Mouse (Mus musculus) liver, embryonic 16.5 days (tissue): ENCODE results near the gene Dynlrb1. TPM values are rescaled to one million over a fixed set of nuclear protein-coding genes. Genes with fewer than 3 reads are reported as not detected.

Experiments
- ATAC-seq: fragments of 200-750 bp; cut with Nextera tagmentation; 2 replicates; pipeline ENCODE4 v1.8.0; 2017; ENCODE audit warnings: low read depth, mild to moderate bottlenecking, moderate number of reproducible peaks, moderate library complexity
- H3K27ac ChIP-seq: fragments of 300-500 bp; sonication (generic); 2 replicates; pipeline ENCODE4 v1.5.1; 2014; ENCODE audit warnings: mild to moderate bottlenecking, low read length
- H3K27me3 ChIP-seq: fragments of 300-500 bp; sonication (generic); 2 replicates; pipeline ENCODE4 v1.6.1; 2014; ENCODE audit warnings: low read depth, low read length, mixed read lengths; ENCODE audit not compliant: control insufficient read depth, insufficient read depth
- H3K36me3 ChIP-seq: fragments of 300-500 bp; sonication (generic); 2 replicates; pipeline ENCODE4 v1.6.1; 2014; ENCODE audit warnings: mild to moderate bottlenecking; ENCODE audit not compliant: control insufficient read depth, insufficient read depth
- H3K4me1 ChIP-seq: fragments of 300-500 bp; sonication (generic); 2 replicates; pipeline ENCODE4 v1.6.1; 2014; ENCODE audit warnings: low read depth, low read length, mixed read lengths; ENCODE audit not compliant: control insufficient read depth
- H3K4me2 ChIP-seq: fragments of 300-500 bp; sonication (generic); 2 replicates; pipeline ENCODE4 v1.6.1; 2014; ENCODE audit warnings: low read depth, low read length, mixed read lengths
- H3K4me3 ChIP-seq: fragments of 300-500 bp; sonication (generic); 2 replicates; pipeline ENCODE4 v1.5.1; 2014; ENCODE audit warnings: low read depth, mild to moderate bottlenecking, low read length
- H3K9ac ChIP-seq: fragments of 300-500 bp; sonication (generic); 2 replicates; pipeline ENCODE4 v1.6.1; 2014; ENCODE audit warnings: low read depth, low read length
- H3K9me3 ChIP-seq: fragments of 300-500 bp; sonication (generic); replicated peaks from 2 replicates; pipeline ENCODE4 v1.6.1; 2016; ENCODE audit warnings: low read length; ENCODE audit not compliant: control insufficient read depth
- WGBS: fragments of 180-500 bp; shearing (Covaris S2); extraction: QIAGEN DNeasy Blood & Tissue Kit; methylation state at CpG from one replicate; pipeline ENCODE4 v1.1.7; 2014; ENCODE audit not compliant: insufficient replicate concordance; 5-methylcytosine and 5-hydroxymethylcytosine counted together
- polyA plus RNA-seq: library from polyadenylated mRNA; unstranded; fragments of >200 nt; fragmentation: Nextera tagmentation; extraction: Ambion mirVana; gene quantifications from 2 replicates; pipeline ENCODE4 v1.2.1, GENCODE M21; 2015

Dynlrb1 gene
- polyA plus RNA-seq, 1 experiment from 2014 or later = 111 TPM

- Histone ChIP-seq H3K27ac (no peak overlapping the region), H3K4me2 (no peak overlapping the region), H3K9ac (no peak overlapping the region), H3K36me3 (peaks cover 2% of the 10 kb centered on the region; the same call in 1 of the 2 replicates), H3K27me3 (no peaks in the 10 kb centered on the region), H3K4me1 (no peaks in the 10 kb centered on the region), H3K4me3 (no peak overlapping the region), H3K9me3 (no peaks in the 10 kb centered on the region)
- 83% methylated on average over 8 of the region's 8 CpGs for WGBS
- no peak for ATAC-seq
Observed at GRCm38 (mm10) chr2:155290066-155290465, 53.7 kb downstream of the Dynlrb1 start.

GRCm38 (mm10) chr2:155293382-155293781, 57.0 kb downstream of the Dynlrb1 start:
- no peaks in the 10 kb centered on the region for H3K27me3 ChIP-seq
- H3K4me1 ChIP-seq = no peaks in the 10 kb centered on the region
- H3K4me3 ChIP-seq = no peak overlapping the region
- no peak overlapping the region for H3K9ac ChIP-seq
- peaks cover 6% of the 10 kb centered on the region for H3K36me3 ChIP-seq
- no peak overlapping the region for H3K4me2 ChIP-seq
- H3K27ac ChIP-seq = no peak overlapping the region
- ATAC-seq = no peak
- H3K9me3 ChIP-seq = no peaks in the 10 kb centered on the region
- WGBS = 79% methylated on average over 2 of the region's 2 CpGs

- no peak for ATAC-seq
- H3K4me2 ChIP-seq = no peak overlapping the region
- H3K27ac ChIP-seq = no peak overlapping the region
- no peaks in the 10 kb centered on the region for H3K9me3 ChIP-seq
- no peaks in the 10 kb centered on the region for H3K4me1 ChIP-seq
- H3K4me3 ChIP-seq = no peak overlapping the region
- no peaks in the 10 kb centered on the region for H3K27me3 ChIP-seq
- WGBS = 76% methylated on average over 4 of the region's 4 CpGs
- H3K36me3 ChIP-seq = peaks cover 6% of the 10 kb centered on the region
- no peak overlapping the region for H3K9ac ChIP-seq
Observed at GRCm38 (mm10) chr2:155293946-155294345, 57.6 kb downstream of the Dynlrb1 start.

- Histone ChIP-seq H3K36me3 (peaks cover 6% of the 10 kb centered on the region), H3K4me2 (no peak overlapping the region), H3K9ac (no peak overlapping the region), H3K4me1 (no peaks in the 10 kb centered on the region; the same call in 1 of the 2 replicates), H3K27ac (no peak overlapping the region), H3K27me3 (no peaks in the 10 kb centered on the region), H3K9me3 (no peaks in the 10 kb centered on the region), H3K4me3 (no peak overlapping the region)
- ATAC-seq = no peak
- 78% methylated on average over 6 of the region's 6 CpGs for WGBS
Observed at GRCm38 (mm10) chr2:155295453-155295852, 59.1 kb downstream of the Dynlrb1 start.

- ATAC-seq = no peak
- peaks cover 4% of the 10 kb centered on the region for H3K36me3 ChIP-seq
Observed at GRCm38 (mm10) chr2:155299563-155299962, 63.2 kb downstream of the Dynlrb1 start.

More at GRCm38 (mm10) chr2:155299563-155299962, 63.2 kb downstream of the Dynlrb1 start:
- H3K4me3 ChIP-seq = no peak overlapping the region
- no peaks in the 10 kb centered on the region for H3K9me3 ChIP-seq
- H3K27me3 ChIP-seq = no peaks in the 10 kb centered on the region
- no peak overlapping the region for H3K9ac ChIP-seq
- H3K4me2 ChIP-seq = no peak overlapping the region
- 65% methylated on average over 4 of the region's 4 CpGs for WGBS
- no peaks in the 10 kb centered on the region; the same call in 1 of the 2 replicates for H3K4me1 ChIP-seq
- no peak overlapping the region for H3K27ac ChIP-seq

Other genes with a start within 250 kb of the Dynlrb1 start
- gene Gm14226, start 218.3 kb upstream of the Dynlrb1 start, polyA plus RNA-seq = 0.26 and 0.30 TPM in 2 replicates
- 69.8 and 77.7 TPM in 2 replicates for gene Ahcy, start 162.0 kb upstream of the Dynlrb1 start, polyA plus RNA-seq
- 19.6 and 19.7 TPM in 2 replicates for gene Itch, start 103.0 kb upstream of the Dynlrb1 start, polyA plus RNA-seq
- 20.6 and 25.9 TPM in 2 replicates for gene Map1lc3a, start 39.8 kb downstream of the Dynlrb1 start, polyA plus RNA-seq
- 20.6 and 22.1 TPM in 2 replicates for gene Pigu, start 120.9 kb downstream of the Dynlrb1 start, polyA plus RNA-seq
- gene Trp53inp2, start 144.5 kb downstream of the Dynlrb1 start, polyA plus RNA-seq = 4.4 and 5.7 TPM in 2 replicates
- gene Ncoa6, start 237.4 kb downstream of the Dynlrb1 start, polyA plus RNA-seq = 4.4 and 5.1 TPM in 2 replicates